Mouse (Mus musculus): Measurements from ENCODE around the gene Kif14. TPM values are rescaled to one million over a fixed set of nuclear protein-coding genes. Genes with fewer than 3 reads are reported as not detected.
A peak's percentile ranks its signal among the peaks of the same experiment; 100 is the strongest.

Kif14 gene
- polyA plus RNA-seq, 1 experiment from 2014 or later = 0.54 TPM

GRCm38 (mm10) chr1:136442809-136443208 is 23.3 kb upstream of the Kif14 start:
- TF ChIP-seq CTCF (IDR thresholded peaks at IDR 0.05) = no peak
- no peak for TF ChIP-seq EP300 (IDR thresholded peaks at IDR 0.05)
- 32% methylated on average over 9 of the region's 9 CpGs for WGBS
- no peaks in the 10 kb centered on the region for H3K9me3 ChIP-seq (ENCODE audit: low read length)
- no peak overlapping the region for H3K27ac ChIP-seq (ENCODE audit: low read length)
- no peak overlapping the region for H3K9ac ChIP-seq (replicated peaks; ENCODE audit: low read depth)
- H3K36me3 ChIP-seq (ENCODE audit: insufficient read depth, low read length) = no peaks in the 10 kb centered on the region
- no peak overlapping the region for H3K4me2 ChIP-seq (replicated peaks; ENCODE audit: low read depth, low read length)
- no peaks in the 10 kb centered on the region for H3K4me1 ChIP-seq (ENCODE audit: insufficient read depth, low read depth, low read length)
- no peak overlapping the region for H3K4me3 ChIP-seq (ENCODE audit: low read depth, low read length)
- DNase-seq (ENCODE audit: low spot score) (no peak), ATAC-seq (no peak)
- H3K27me3 ChIP-seq (replicated peaks; ENCODE audit: insufficient read depth, low read length) = no peaks in the 10 kb centered on the region

GRCm38 (mm10) chr1:136444555-136445255 is 21.4 kb upstream of the Kif14 start:
- H3K4me2 ChIP-seq (replicated peaks; ENCODE audit: low read depth, low read length) = no peak overlapping the region
- no peaks in the 10 kb centered on the region for H3K4me1 ChIP-seq (ENCODE audit: insufficient read depth, low read depth, low read length)
- DNase-seq (ENCODE audit: low spot score) (no peak), ATAC-seq (no peak)
- H3K9ac ChIP-seq (replicated peaks; ENCODE audit: low read depth) = no peak overlapping the region
- H3K27ac ChIP-seq (ENCODE audit: low read length) = no peak overlapping the region
- WGBS = 59% methylated on average over 12 of the region's 12 CpGs
- H3K9me3 ChIP-seq (ENCODE audit: low read length) = no peaks in the 10 kb centered on the region
- TF ChIP-seq EP300 (IDR thresholded peaks at IDR 0.05) = no peak
- no peak for TF ChIP-seq CTCF (IDR thresholded peaks at IDR 0.05)
- no peaks in the 10 kb centered on the region for H3K27me3 ChIP-seq (replicated peaks; ENCODE audit: insufficient read depth, low read length)
- no peak overlapping the region for H3K4me3 ChIP-seq (ENCODE audit: low read depth, low read length)
- no peaks in the 10 kb centered on the region for H3K36me3 ChIP-seq (ENCODE audit: insufficient read depth, low read length)

- H3K9ac ChIP-seq (replicated peaks; ENCODE audit: low read depth) = no peak overlapping the region
- no peaks in the 10 kb centered on the region for H3K9me3 ChIP-seq (ENCODE audit: low read length)
- DNase-seq (ENCODE audit: low spot score) (no peak), ATAC-seq (no peak)
- H3K4me2 ChIP-seq (replicated peaks; ENCODE audit: low read depth, low read length) = no peak overlapping the region
- H3K36me3 ChIP-seq (ENCODE audit: insufficient read depth, low read length) = no peaks in the 10 kb centered on the region
- no peaks in the 10 kb centered on the region for H3K4me1 ChIP-seq (ENCODE audit: insufficient read depth, low read depth, low read length)
- no peak for TF ChIP-seq EP300 (IDR thresholded peaks at IDR 0.05)
- TF ChIP-seq CTCF (IDR thresholded peaks at IDR 0.05) = no peak
- H3K27me3 ChIP-seq (replicated peaks; ENCODE audit: insufficient read depth, low read length) = no peaks in the 10 kb centered on the region
- H3K27ac ChIP-seq (ENCODE audit: low read length) = no peak overlapping the region
- no peak overlapping the region for H3K4me3 ChIP-seq (ENCODE audit: low read depth, low read length)
- WGBS = 59% methylated on average over 10 of the region's 10 CpGs
These were observed 19.2 kb upstream of the Kif14 start for GRCm38 (mm10) chr1:136446933-136447332.

GRCm38 (mm10) chr1:136447338-136447737 is 18.8 kb upstream of the Kif14 start:
- H3K4me3 ChIP-seq (ENCODE audit: low read depth, low read length) = no peak overlapping the region
- peak; percentile 34 for DNase-seq (ENCODE audit: low spot score)
- no peak overlapping the region for H3K9ac ChIP-seq (replicated peaks; ENCODE audit: low read depth)
- no peak for TF ChIP-seq EP300 (IDR thresholded peaks at IDR 0.05)
- TF ChIP-seq CTCF (IDR thresholded peaks at IDR 0.05) = no peak
- no peak overlapping the region for H3K4me2 ChIP-seq (replicated peaks; ENCODE audit: low read depth, low read length)
- ATAC-seq = no peak; the same call in 1 of the 2 replicates
- no peak overlapping the region for H3K27ac ChIP-seq (ENCODE audit: low read length)
- H3K36me3 ChIP-seq (ENCODE audit: insufficient read depth, low read length) = no peaks in the 10 kb centered on the region
- H3K4me1 ChIP-seq (ENCODE audit: insufficient read depth, low read depth, low read length) = no peaks in the 10 kb centered on the region
- WGBS = 36% methylated on average over 4 of the region's 4 CpGs
- no peaks in the 10 kb centered on the region for H3K9me3 ChIP-seq (ENCODE audit: low read length)
- H3K27me3 ChIP-seq (replicated peaks; ENCODE audit: insufficient read depth, low read length) = no peaks in the 10 kb centered on the region

- TF ChIP-seq CTCF (IDR thresholded peaks at IDR 0.05) = no peak
- TF ChIP-seq EP300 (IDR thresholded peaks at IDR 0.05) = no peak
- Histone ChIP-seq H3K27me3 (replicated peaks; ENCODE audit: insufficient read depth, low read length) (no peaks in the 10 kb centered on the region), H3K9me3 (ENCODE audit: low read length) (no peaks in the 10 kb centered on the region), H3K36me3 (ENCODE audit: insufficient read depth, low read length) (no peaks in the 10 kb centered on the region), H3K4me2 (replicated peaks; ENCODE audit: low read depth, low read length) (no peak overlapping the region), H3K27ac (ENCODE audit: low read length) (no peak overlapping the region), H3K9ac (replicated peaks; ENCODE audit: low read depth) (no peak overlapping the region), H3K4me3 (ENCODE audit: low read depth, low read length) (no peak overlapping the region), H3K4me1 (ENCODE audit: insufficient read depth, low read depth, low read length) (no peaks in the 10 kb centered on the region)
- DNase-seq (ENCODE audit: low spot score) = no peak
- no peak for ATAC-seq
- 93% methylated on average over 6 of the region's 6 CpGs for WGBS
These were observed 16.6 kb upstream of the Kif14 start for GRCm38 (mm10) chr1:136449541-136449940.

- H3K4me1 ChIP-seq (ENCODE audit: insufficient read depth, low read depth, low read length) = no peaks in the 10 kb centered on the region
- no peak for TF ChIP-seq EP300 (IDR thresholded peaks at IDR 0.05)
- TF ChIP-seq CTCF (IDR thresholded peaks at IDR 0.05) = no peak
- no peak overlapping the region for H3K27ac ChIP-seq (ENCODE audit: low read length)
- DNase-seq (ENCODE audit: low spot score) = no peak
- H3K36me3 ChIP-seq (ENCODE audit: insufficient read depth, low read length) = no peaks in the 10 kb centered on the region
- H3K9ac ChIP-seq (replicated peaks; ENCODE audit: low read depth) = no peak overlapping the region
- ATAC-seq = no peak
- H3K9me3 ChIP-seq (ENCODE audit: low read length) = no peaks in the 10 kb centered on the region
- no peaks in the 10 kb centered on the region for H3K27me3 ChIP-seq (replicated peaks; ENCODE audit: insufficient read depth, low read length)
- H3K4me3 ChIP-seq (ENCODE audit: low read depth, low read length) = no peak overlapping the region
- H3K4me2 ChIP-seq (replicated peaks; ENCODE audit: low read depth, low read length) = no peak overlapping the region
- 72% methylated on average over 5 of the region's 5 CpGs for WGBS
These were observed 15.9 kb upstream of the Kif14 start for GRCm38 (mm10) chr1:136450206-136450605.

Measured in lung, postnatal 0 days (tissue).